Mouse (Mus musculus) liver, embryonic 13.5 days (tissue): Measurements from ENCODE around the gene Nfyb. TPM values are rescaled to one million over a fixed set of nuclear protein-coding genes. Genes with fewer than 3 reads are reported as not detected.

Experiments used
- ATAC-seq: fragments of 200-750 bp; cut with Nextera tagmentation; 2 replicates; pipeline ENCODE4 v1.8.0; 2017; ENCODE audit warnings: low read depth, mild to moderate bottlenecking, moderate number of reproducible peaks, moderate library complexity
- DNase-seq: peaks from one replicate; pipeline ENCODE4 v3.0.0; 2022
- H3K27ac ChIP-seq: fragments of 300-500 bp; sonication (generic); 2 replicates; pipeline ENCODE4 v1.5.1; 2015; ENCODE audit warnings: moderate library complexity, mild to moderate bottlenecking, inconsistent platforms
- H3K27me3 ChIP-seq: fragments of 300-500 bp; sonication (generic); 2 replicates; pipeline ENCODE4 v1.6.1; 2015; ENCODE audit warnings: mild to moderate bottlenecking, inconsistent platforms
- H3K36me3 ChIP-seq: fragments of 300-500 bp; sonication (generic); 2 replicates; pipeline ENCODE4 v1.6.1; 2015; ENCODE audit warnings: mild to moderate bottlenecking, inconsistent platforms
- H3K4me1 ChIP-seq: fragments of 300-500 bp; sonication (generic); replicated peaks from 2 replicates; pipeline ENCODE4 v1.6.1; 2015; ENCODE audit warnings: inconsistent platforms
- H3K4me2 ChIP-seq: fragments of 300-500 bp; sonication (generic); 2 replicates; pipeline ENCODE4 v1.6.1; 2015; ENCODE audit warnings: inconsistent platforms, mild to moderate bottlenecking, moderate library complexity
- H3K4me3 ChIP-seq: fragments of 300-500 bp; sonication (generic); replicated peaks from 2 replicates; pipeline ENCODE4 v1.5.1; 2015; ENCODE audit warnings: mild to moderate bottlenecking, inconsistent platforms
- H3K9ac ChIP-seq: fragments of 300-500 bp; sonication (generic); 2 replicates; pipeline ENCODE4 v1.6.1; 2015; ENCODE audit warnings: mild to moderate bottlenecking, inconsistent platforms
- H3K9me3 ChIP-seq: fragments of 300-500 bp; sonication (generic); replicated peaks from 2 replicates; pipeline ENCODE4 v1.6.1; 2016; ENCODE audit warnings: inconsistent platforms
- WGBS: fragments of 180-500 bp; shearing (Covaris S2); methylation state at CpG from one replicate; pipeline ENCODE4 v1.1.7; 2015; ENCODE audit not compliant: insufficient replicate concordance; 5-methylcytosine and 5-hydroxymethylcytosine counted together
- polyA plus RNA-seq: library from polyadenylated mRNA; unstranded; fragments of >200 nt; fragmentation: Nextera tagmentation; extraction: Ambion mirVana; gene quantifications from 2 replicates; pipeline ENCODE4 v1.2.1, GENCODE M21; 2015

Nfyb gene
- polyA plus RNA-seq, 1 experiment from 2014 or later: 36.1 TPM

GRCm38 (mm10) chr10:82778791-82779549 lies 15.0 kb upstream of the Nfyb start:
- Histone ChIP-seq H3K4me1 (peaks cover 48% of the 10 kb centered on the region), H3K27ac (peak overlapping the region; percentile 11), H3K9ac (no peak overlapping the region), H3K36me3 (no peaks in the 10 kb centered on the region), H3K4me3 (no peak overlapping the region), H3K4me2 (no peak overlapping the region), H3K9me3 (no peaks in the 10 kb centered on the region), H3K27me3 (peaks cover 10% of the 10 kb centered on the region; the same call in 1 of the 2 replicates)
- WGBS: 74% methylated on average over 8 of the region's 8 CpGs
- ATAC-seq: no peak
- no peak for DNase-seq

GRCm38 (mm10) chr10:82777886-82778285 lies 13.9 kb upstream of the Nfyb start:
- 57% methylated on average over 13 of the region's 13 CpGs for WGBS
- Histone ChIP-seq H3K4me1 (peaks cover 48% of the 10 kb centered on the region), H3K27me3 (peaks cover 10% of the 10 kb centered on the region; the same call in 1 of the 2 replicates), H3K4me2 (peak overlapping the region; percentile 12; the same call in 1 of the 2 replicates), H3K4me3 (no peak overlapping the region), H3K9me3 (no peaks in the 10 kb centered on the region), H3K9ac (0 out of 2 replicates have a peak overlapping the region, but pooled peaks have one; percentile 16), H3K27ac (peak overlapping the region; percentile 47), H3K36me3 (no peaks in the 10 kb centered on the region)
- DNase-seq (no peak), ATAC-seq (no peak)

- Histone ChIP-seq H3K9me3 (no peaks in the 10 kb centered on the region), H3K4me2 (no peak overlapping the region), H3K27ac (0 out of 2 replicates have a peak overlapping the region, but pooled peaks have one; percentile 47), H3K9ac (no peak overlapping the region), H3K4me3 (no peak overlapping the region), H3K27me3 (peaks cover 10% of the 10 kb centered on the region; the same call in 1 of the 2 replicates), H3K4me1 (peaks cover 48% of the 10 kb centered on the region), H3K36me3 (no peaks in the 10 kb centered on the region)
- WGBS: 31% methylated on average over 2 of the region's 2 CpGs
- DNase-seq (peak; percentile 67), ATAC-seq (peak; percentile 83)
These were observed 13.1 kb upstream of the Nfyb start for GRCm38 (mm10) chr10:82777075-82777474.

GRCm38 (mm10) chr10:82774841-82775240 lies 10.9 kb upstream of the Nfyb start:
- Histone ChIP-seq H3K27me3 (peaks cover 10% of the 10 kb centered on the region; the same call in 1 of the 2 replicates), H3K9ac (no peak overlapping the region), H3K4me3 (no peak overlapping the region), H3K4me1 (peaks cover 43% of the 10 kb centered on the region), H3K27ac (no peak overlapping the region), H3K9me3 (no peaks in the 10 kb centered on the region), H3K36me3 (no peaks in the 10 kb centered on the region), H3K4me2 (no peak overlapping the region)
- no peak for DNase-seq
- ATAC-seq: no peak
- WGBS: 78% methylated on average over 5 of the region's 5 CpGs

- no peak for ATAC-seq
- no peak overlapping the region for H3K9ac ChIP-seq
- H3K27me3 ChIP-seq: peaks cover 10% of the 10 kb centered on the region; the same call in 1 of the 2 replicates
- no peaks in the 10 kb centered on the region for H3K36me3 ChIP-seq
- no peak for DNase-seq
- H3K4me2 ChIP-seq: no peak overlapping the region
- H3K27ac ChIP-seq: no peak overlapping the region
- peaks cover 12% of the 10 kb centered on the region for H3K4me1 ChIP-seq
- no peak overlapping the region for H3K4me3 ChIP-seq
- H3K9me3 ChIP-seq: no peaks in the 10 kb centered on the region
- WGBS: 59% methylated on average over 9 of the region's 9 CpGs
These were observed 7.7 kb upstream of the Nfyb start for GRCm38 (mm10) chr10:82771595-82772170.

GRCm38 (mm10) chr10:82770713-82771112 lies 6.8 kb upstream of the Nfyb start:
- Histone ChIP-seq H3K9me3 (no peaks in the 10 kb centered on the region), H3K4me2 (no peak overlapping the region), H3K27me3 (peaks cover 4% of the 10 kb centered on the region; the same call in 1 of the 2 replicates), H3K27ac (no peak overlapping the region), H3K4me3 (no peak overlapping the region), H3K4me1 (peaks cover 4% of the 10 kb centered on the region; the same call in 1 of the 2 replicates), H3K36me3 (no peaks in the 10 kb centered on the region), H3K9ac (no peak overlapping the region)
- WGBS: 66% methylated on average over 2 of the region's 2 CpGs
- DNase-seq (no peak), ATAC-seq (no peak)

- H3K4me1 ChIP-seq: peaks cover 13% of the 10 kb centered on the region
- no peak for DNase-seq
These were observed 5.0 kb upstream of the Nfyb start for GRCm38 (mm10) chr10:82768901-82769300.

GRCm38 (mm10) chr10:82762756-82763681 lies 925 bp downstream of the Nfyb start:
- Histone ChIP-seq H3K27ac (peak overlapping the region; percentile 98), H3K4me2 (peak overlapping the region; percentile 81), H3K4me3 (peak overlapping the region; percentile 97), H3K36me3 (peaks cover 35% of the 10 kb centered on the region), H3K9ac (peak overlapping the region; percentile 100), H3K9me3 (no peaks in the 10 kb centered on the region), H3K27me3 (no peaks in the 10 kb centered on the region), H3K4me1 (peaks cover 49% of the 10 kb centered on the region)
- peak; percentile 8 for ATAC-seq
- peak; percentile 36 for DNase-seq
- 1% methylated on average over 33 of the region's 48 CpGs for WGBS

More at GRCm38 (mm10) chr10:82768901-82769300, 5.0 kb upstream of the Nfyb start:
- H3K27me3 ChIP-seq: no peaks in the 10 kb centered on the region
- H3K9me3 ChIP-seq: no peaks in the 10 kb centered on the region
- H3K27ac ChIP-seq: no peak overlapping the region
- H3K36me3 ChIP-seq: no peaks in the 10 kb centered on the region
- ATAC-seq: no peak
- no peak overlapping the region for H3K4me2 ChIP-seq
- H3K4me3 ChIP-seq: no peak overlapping the region
- WGBS: 44% methylated on average over 9 of the region's 9 CpGs
- no peak overlapping the region for H3K9ac ChIP-seq

- peaks cover 53% of the 10 kb centered on the region for H3K36me3 ChIP-seq
- peak overlapping the region; percentile 49 for H3K4me2 ChIP-seq
- H3K27ac ChIP-seq: peak overlapping the region; percentile 30; the same call in 1 of the 2 replicates
- ATAC-seq (no peak), DNase-seq (no peak)
- H3K27me3 ChIP-seq: no peaks in the 10 kb centered on the region
- no peak overlapping the region; the same call in 1 of the 2 replicates for H3K4me3 ChIP-seq
- H3K9me3 ChIP-seq: no peaks in the 10 kb centered on the region
- H3K4me1 ChIP-seq: peaks cover 62% of the 10 kb centered on the region
- WGBS: 83% methylated on average over 9 of the region's 9 CpGs
- peak overlapping the region; percentile 34 for H3K9ac ChIP-seq
These were observed 2.7 kb downstream of the Nfyb start for GRCm38 (mm10) chr10:82761037-82761811.

GRCm38 (mm10) chr10:82759706-82760105 lies 4.2 kb downstream of the Nfyb start:
- Histone ChIP-seq H3K27me3 (no peaks in the 10 kb centered on the region), H3K27ac (peak overlapping the region; percentile 63; the same call in 1 of the 2 replicates), H3K4me1 (peaks cover 58% of the 10 kb centered on the region), H3K9me3 (no peaks in the 10 kb centered on the region), H3K4me3 (no peak overlapping the region), H3K36me3 (peaks cover 67% of the 10 kb centered on the region), H3K9ac (no peak overlapping the region), H3K4me2 (0 out of 2 replicates have a peak overlapping the region, but pooled peaks have one; percentile 49)
- ATAC-seq (no peak), DNase-seq (no peak)
- 82% methylated on average over 5 of the region's 5 CpGs for WGBS
